In the genomic region with DNA sequence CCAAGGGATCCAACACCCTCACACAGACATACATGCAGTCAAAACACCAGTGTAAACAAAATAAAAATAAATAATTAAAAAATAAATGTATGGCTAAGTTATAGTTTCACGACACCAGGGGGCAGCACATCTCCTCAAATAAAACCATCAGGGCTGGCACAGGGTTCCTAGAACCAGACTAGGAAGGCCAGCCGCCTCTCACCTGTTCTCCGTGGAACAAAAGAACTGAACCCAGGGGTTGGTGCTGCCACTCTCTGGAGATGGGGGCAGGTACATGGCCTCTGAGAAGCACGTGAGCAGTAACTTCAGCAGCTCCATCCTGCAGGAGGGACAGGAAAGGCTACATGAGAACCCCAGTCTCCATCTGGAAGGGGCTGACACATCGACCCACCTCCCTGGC, we compare ENCODE assay signal across 9 mouse cellular contexts. TPM values are rescaled to one million over a fixed set of nuclear protein-coding genes. Genes with fewer than 3 reads are reported as not detected.
DNase-seq lines count a peak whose midpoint lies in the region; ATAC-seq and TF ChIP-seq lines count a peak whose summit lies in the region.
"Had no signal": no experiment of that assay in that cellular context is flagged by ENCODE, and none has a peak within 500 bp of the region (broad histone marks: within the 10 kb centered on the region; RNA-seq: fewer than 3 reads in every experiment).

No protein-coding gene starts in this region.

- DNase-seq in liver: peak; percentile 68
- DNase-seq in cerebellum, adult 8-10 months: peak; percentile 88
- peak; percentile 53 to 66 for DNase-seq in frontal cortex, postnatal 25 days (ENCODE audit: low spot score in 2 of 2)
- peak; percentile 80 for DNase-seq in limb, embryonic 14.5 days (ENCODE audit: low spot score)
- peak; percentile 73 for DNase-seq in neural tube, embryonic 11.5 days (ENCODE audit: low spot score)
- peak; percentile 60 for DNase-seq in telencephalon, adult 2 months (ENCODE audit: low read depth, low spot score)

- H3K4me2 ChIP-seq in liver, embryonic 12.5 days: no peak overlapping the region
- no peak overlapping the region for H3K4me2 ChIP-seq in limb, embryonic 14.5 days (replicated peaks; ENCODE audit: low read depth, low read length, severe bottlenecking)
- H3K4me2 ChIP-seq in neural tube, embryonic 11.5 days (ENCODE audit: low read depth): no peak overlapping the region
- H3K4me2 ChIP-seq: limb, embryonic 15.5 days had no signal

- 0 out of 2 replicates have a peak, but pooled peaks cover 4% of the 10 kb centered on the region for H3K4me1 ChIP-seq in liver, embryonic 12.5 days
- no peaks in the 10 kb centered on the region for H3K4me1 ChIP-seq in limb, embryonic 14.5 days (ENCODE audit: control insufficient read depth, insufficient read depth, low read length)
- H3K4me1 ChIP-seq in neural tube, embryonic 11.5 days (ENCODE audit: control insufficient read depth, insufficient read depth, low read length): no peaks in the 10 kb centered on the region; the same call in 1 of the 2 replicates

- 13% methylated on average over 5 of the region's 5 CpGs for WGBS in liver, embryonic 12.5 days (ENCODE audit: insufficient replicate concordance)
- 17% methylated on average over 5 of the region's 5 CpGs for WGBS in limb, embryonic 14.5 days
- WGBS in neural tube, embryonic 11.5 days: 24% methylated on average over 5 of the region's 5 CpGs

- H3K36me3 ChIP-seq in liver, embryonic 12.5 days: no peaks in the 10 kb centered on the region
- H3K36me3 ChIP-seq in limb, embryonic 14.5 days (ENCODE audit: control insufficient read depth, insufficient read depth, low read length): no peaks in the 10 kb centered on the region
- no peaks in the 10 kb centered on the region for H3K36me3 ChIP-seq in neural tube, embryonic 11.5 days (ENCODE audit: control insufficient read depth, insufficient read depth, low read length)
- H3K36me3 ChIP-seq: limb, embryonic 15.5 days had no signal

- H3K27me3 ChIP-seq in liver, embryonic 12.5 days (replicated peaks): peaks cover 59% of the 10 kb centered on the region
- H3K27me3 ChIP-seq in limb, embryonic 14.5 days (ENCODE audit: control insufficient read depth, insufficient read depth, low read length): 0 out of 2 replicates have a peak, but pooled peaks cover 3% of the 10 kb centered on the region
- H3K27me3 ChIP-seq in neural tube, embryonic 11.5 days (ENCODE audit: control insufficient read depth, insufficient read depth, low read length): 0 out of 2 replicates have a peak, but pooled peaks cover 2% of the 10 kb centered on the region

- no peaks in the 10 kb centered on the region for H3K9me3 ChIP-seq in liver, embryonic 12.5 days (replicated peaks)
- H3K9me3 ChIP-seq in limb, embryonic 14.5 days (ENCODE audit: control insufficient read depth, low read length): no peaks in the 10 kb centered on the region
- H3K9me3 ChIP-seq in neural tube, embryonic 11.5 days (ENCODE audit: control insufficient read depth, low read length): no peaks in the 10 kb centered on the region
- H3K9me3 ChIP-seq: limb, embryonic 15.5 days had no signal

- H3K27ac ChIP-seq in liver, embryonic 12.5 days: no peak overlapping the region
- H3K27ac ChIP-seq in limb, embryonic 14.5 days (replicated peaks; ENCODE audit: low read depth, low read length): no peak overlapping the region
- H3K27ac ChIP-seq in neural tube, embryonic 11.5 days (ENCODE audit: low read depth, low read length): no peak overlapping the region
- H3K27ac ChIP-seq: limb, embryonic 15.5 days had no signal

- H3K4me3 ChIP-seq in liver, embryonic 12.5 days: no peak overlapping the region
- H3K4me3 ChIP-seq in limb, embryonic 14.5 days (replicated peaks; ENCODE audit: low read length): no peak overlapping the region
- no peak overlapping the region for H3K4me3 ChIP-seq in neural tube, embryonic 11.5 days (ENCODE audit: low read depth, low read length)
- H3K4me3 ChIP-seq: limb, embryonic 15.5 days had no signal

- no peak for TF ChIP-seq POLR2A in limb, embryonic 14.5 days (IDR thresholded peaks at IDR 0.05; ENCODE audit: borderline replicate concordance, extremely low read depth, insufficient read depth, insufficient read length)

- no peak for ATAC-seq in liver, embryonic 12.5 days
- peak; percentile 46 for ATAC-seq in inflammation-experienced regulatory T-cells, adult 6 months
- 0 out of 2 replicates have a peak, but pooled peaks have one; percentile 50 for ATAC-seq in limb, embryonic 14.5 days (ENCODE audit: low FRiP score, low read depth)
- ATAC-seq in neural tube, embryonic 11.5 days (ENCODE audit: insufficient read depth, low FRiP score, low TSS enrichment): no peak

- H3K9ac ChIP-seq in liver, embryonic 12.5 days: no peak overlapping the region
- H3K9ac ChIP-seq in limb, embryonic 14.5 days (ENCODE audit: low read depth, low read length, severe bottlenecking): no peak overlapping the region
- peak overlapping the region; percentile 26; the same call in 1 of the 2 replicates for H3K9ac ChIP-seq in neural tube, embryonic 11.5 days (ENCODE audit: low read length)
- H3K9ac ChIP-seq: limb, embryonic 15.5 days had no signal

RNA-seq across cellular contexts. Expression of gene Hid1, which starts 9.1 kb away (rescaled TPM):
- 1.8 TPM in 2 replicates for polyA plus RNA-seq in liver, embryonic 12.5 days (2016; fragmentation: Nextera tagmentation; extraction: Ambion mirVana)
- 1 to 10 TPM; 1.9 to 3.4 (median 2.6) TPM for polyA plus RNA-seq in inflammation-experienced regulatory T-cells, adult 6 months (2017; shearing (Covaris generic))
- 4.5 and 5.9 TPM in 2 replicates for polyA plus RNA-seq in limb, embryonic 14.5 days (2012; rRNA removed)
- 2.1 and 2.3 TPM in 2 replicates for polyA plus RNA-seq in limb, embryonic 14.5 days (2014; fragmentation: Nextera tagmentation; extraction: Ambion mirVana)
- polyA plus RNA-seq in neural tube, embryonic 11.5 days (2014; fragmentation: Nextera tagmentation; extraction: Ambion mirVana): 13.1 and 16.1 TPM in 2 replicates

RNA-seq across cellular contexts. Expression of gene Cdr2l, which starts 23.2 kb away (rescaled TPM):
- polyA plus RNA-seq in liver, embryonic 12.5 days (2016; fragmentation: Nextera tagmentation; extraction: Ambion mirVana): 4.2 TPM in 2 replicates
- polyA plus RNA-seq in inflammation-experienced regulatory T-cells, adult 6 months (2017; shearing (Covaris generic)): not detected
- polyA plus RNA-seq in limb, embryonic 14.5 days (2012; rRNA removed): 18.8 and 23.9 TPM in 2 replicates
- polyA plus RNA-seq in limb, embryonic 14.5 days (2014; fragmentation: Nextera tagmentation; extraction: Ambion mirVana): 10.9 and 11.1 TPM in 2 replicates
- 18.1 and 18.5 TPM in 2 replicates for polyA plus RNA-seq in neural tube, embryonic 11.5 days (2014; fragmentation: Nextera tagmentation; extraction: Ambion mirVana)

RNA-seq across cellular contexts. Expression of gene Otop3, which starts 23.9 kb away (rescaled TPM):
- polyA plus RNA-seq in liver, embryonic 12.5 days (2016; fragmentation: Nextera tagmentation; extraction: Ambion mirVana): not detected in 2 replicates
- not detected for polyA plus RNA-seq in inflammation-experienced regulatory T-cells, adult 6 months (2017; shearing (Covaris generic))
- not detected in 2 replicates for polyA plus RNA-seq in limb, embryonic 14.5 days (2012; rRNA removed)
- polyA plus RNA-seq in limb, embryonic 14.5 days (2014; fragmentation: Nextera tagmentation; extraction: Ambion mirVana): not detected in 2 replicates
- 0.35 and 0.37 TPM in 2 replicates for polyA plus RNA-seq in neural tube, embryonic 11.5 days (2014; fragmentation: Nextera tagmentation; extraction: Ambion mirVana)

RNA-seq across cellular contexts. Expression of gene Ush1g, which starts 36.6 kb away (rescaled TPM):
- 0.25 and 0.32 TPM in 2 replicates for polyA plus RNA-seq in liver, embryonic 12.5 days (2016; fragmentation: Nextera tagmentation; extraction: Ambion mirVana)
- not detected for polyA plus RNA-seq in inflammation-experienced regulatory T-cells, adult 6 months (2017; shearing (Covaris generic))
- not detected in 2 replicates for polyA plus RNA-seq in limb, embryonic 14.5 days (2012; rRNA removed)
- polyA plus RNA-seq in limb, embryonic 14.5 days (2014; fragmentation: Nextera tagmentation; extraction: Ambion mirVana): not detected in 2 replicates
- polyA plus RNA-seq in neural tube, embryonic 11.5 days (2014; fragmentation: Nextera tagmentation; extraction: Ambion mirVana): 0.12 TPM in 1 of 2 replicates, not detected in the other

RNA-seq across cellular contexts. Expression of gene Mrpl58, which starts 45.1 kb away (rescaled TPM):
- 116 and 120 TPM in 2 replicates for polyA plus RNA-seq in liver, embryonic 12.5 days (2016; fragmentation: Nextera tagmentation; extraction: Ambion mirVana)
- polyA plus RNA-seq in inflammation-experienced regulatory T-cells, adult 6 months (2017; shearing (Covaris generic)): 100 to 1,000 TPM; 173 to 208 (median 179) TPM
- 76.7 and 92.2 TPM in 2 replicates for polyA plus RNA-seq in limb, embryonic 14.5 days (2012; rRNA removed)
- polyA plus RNA-seq in limb, embryonic 14.5 days (2014; fragmentation: Nextera tagmentation; extraction: Ambion mirVana): 169 and 181 TPM in 2 replicates
- polyA plus RNA-seq in neural tube, embryonic 11.5 days (2014; fragmentation: Nextera tagmentation; extraction: Ambion mirVana): 221 and 230 TPM in 2 replicates

Comparison
In these comparisons a context has a peak if more than half of its experiments do, and no peak if none do; other contexts are left out.
1. ATAC-seq: peak in inflammation-experienced regulatory T-cells, adult 6 months (single experiment) and limb, embryonic 14.5 days (single experiment); none in liver, embryonic 12.5 days (single experiment) and neural tube, embryonic 11.5 days (single experiment).
2. Peak in every context shown above with its lines, with median percentiles within 50 percentile points of each other: DNase-seq.